Mouse (Mus musculus): ENCODE measurements around the gene Gm27021. TPM values are rescaled to one million over a fixed set of nuclear protein-coding genes. Genes with fewer than 3 reads are reported as not detected.
A peak's percentile ranks its signal among the peaks of the same experiment; 100 is the strongest.

Gm27021 gene
- polyA plus RNA-seq, 1 experiment from 2014 or later, result 5.2 TPM

DNA sequence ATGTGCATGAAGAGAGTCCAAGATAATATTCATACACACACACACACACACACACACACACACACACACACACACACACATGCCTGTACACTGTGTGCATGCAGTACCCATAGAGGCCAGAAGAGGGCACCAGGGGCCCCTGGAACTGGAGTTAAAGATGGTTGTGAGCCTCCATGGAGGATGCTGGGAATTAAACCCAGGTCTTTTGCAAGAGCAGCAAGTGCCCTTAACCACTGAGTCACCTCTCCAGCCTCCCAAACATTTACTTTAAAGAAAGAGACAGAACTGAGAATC, 30.0 kb upstream of the Gm27021 start:
- H3K27ac ChIP-seq, result no peak overlapping the region
- no peak overlapping the region for H3K4me3 ChIP-seq
- no peak for ATAC-seq (ENCODE audit: low FRiP score)
- H3K36me3 ChIP-seq, result no peaks in the 10 kb centered on the region
- 0 out of 2 replicates have a peak, but pooled peaks cover 2% of the 10 kb centered on the region for H3K27me3 ChIP-seq
- H3K4me2 ChIP-seq, result no peak overlapping the region
- no peak overlapping the region for H3K9ac ChIP-seq
- H3K9me3 ChIP-seq, result no peaks in the 10 kb centered on the region
- H3K4me1 ChIP-seq (replicated peaks), result peaks cover 11% of the 10 kb centered on the region

DNA sequence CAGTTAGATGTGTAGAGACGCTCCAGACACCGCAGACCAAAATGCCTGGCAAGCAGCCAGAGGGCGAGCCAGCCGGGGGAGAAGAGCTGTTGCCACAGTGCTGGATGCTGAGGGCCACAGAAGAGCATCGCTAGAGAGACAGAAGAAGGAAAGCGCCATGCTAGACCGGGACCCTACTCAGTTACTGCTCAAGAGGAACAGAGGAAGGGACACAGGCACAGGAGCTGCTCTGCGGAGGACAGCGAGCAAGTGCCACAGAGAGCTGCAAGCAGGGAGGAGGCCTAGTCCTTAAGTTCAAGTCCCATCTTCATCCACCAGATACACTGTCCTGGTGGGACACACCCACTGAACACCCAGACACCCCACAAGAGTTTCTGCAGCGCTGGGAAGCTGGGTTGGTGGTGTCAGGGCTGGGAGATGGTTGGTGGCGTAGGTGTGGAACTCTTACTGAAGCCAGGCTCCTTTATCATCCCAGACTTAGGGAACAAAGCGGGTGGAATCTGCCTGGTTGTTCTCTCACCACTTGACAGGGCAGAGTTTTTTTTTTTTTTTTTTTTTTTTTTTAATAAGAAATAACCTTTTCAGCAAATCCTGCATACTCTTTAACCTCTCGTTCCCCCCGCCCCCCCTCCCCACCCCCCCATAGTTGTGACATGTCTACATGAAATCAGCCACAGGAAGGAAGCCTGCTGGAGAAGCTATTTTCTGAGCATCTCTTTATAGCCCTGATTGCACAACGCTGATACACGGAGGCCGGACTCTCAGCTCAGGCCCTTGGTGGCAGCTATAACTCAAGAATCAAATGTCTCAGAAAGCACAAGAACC, 29.5 kb upstream of the Gm27021 start:
- Histone ChIP-seq H3K4me1 (replicated peaks) (peaks cover 11% of the 10 kb centered on the region), H3K9ac (no peak overlapping the region), H3K36me3 (no peaks in the 10 kb centered on the region), H3K9me3 (no peaks in the 10 kb centered on the region), H3K27me3 (no peaks in the 10 kb centered on the region), H3K27ac (0 out of 2 replicates have a peak overlapping the region, but pooled peaks have one; percentile 19), H3K4me3 (no peak overlapping the region), H3K4me2 (no peak overlapping the region)
- 76% methylated on average over 17 of the region's 17 CpGs for WGBS
- ATAC-seq (ENCODE audit: low FRiP score), result no peak

DNA sequence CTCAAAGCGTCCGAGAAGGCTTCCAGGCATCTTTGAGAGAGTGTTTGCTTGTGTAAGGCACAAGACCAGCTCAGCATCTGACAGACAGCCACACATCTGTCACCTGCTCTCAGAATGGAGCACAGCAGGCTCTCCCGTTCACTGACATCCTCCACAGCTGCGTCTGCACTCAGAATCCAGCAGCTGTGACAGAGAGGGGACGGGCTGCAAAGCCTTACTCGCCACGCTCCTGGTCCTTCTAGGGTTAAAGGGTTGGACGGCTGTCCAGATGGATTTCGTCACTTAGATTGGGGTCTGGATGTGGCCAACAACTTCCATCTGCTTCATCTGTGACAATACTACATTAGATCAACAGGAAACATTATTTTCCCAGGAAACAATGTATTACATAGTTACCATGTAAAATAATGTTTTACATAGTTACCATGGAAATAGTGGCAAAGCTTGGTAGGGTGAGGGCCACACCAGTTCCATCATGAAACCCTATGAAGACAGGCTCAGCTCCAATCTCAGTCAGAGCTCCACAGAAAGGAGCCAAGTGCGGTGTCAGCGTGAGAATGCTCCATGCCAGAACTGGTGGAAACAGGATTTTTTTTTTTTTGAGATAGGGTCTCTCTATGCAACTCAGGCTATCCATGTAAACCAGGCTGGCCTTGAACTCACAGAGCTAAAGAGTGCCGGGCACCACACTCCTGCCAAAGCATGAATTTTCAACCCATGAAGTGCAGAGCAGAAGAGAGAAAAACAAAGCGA, 28.7 kb upstream of the Gm27021 start:
- Histone ChIP-seq H3K9me3 (no peaks in the 10 kb centered on the region), H3K27ac (0 out of 2 replicates have a peak overlapping the region, but pooled peaks have one; percentile 19), H3K4me2 (no peak overlapping the region), H3K9ac (no peak overlapping the region), H3K4me1 (replicated peaks) (peaks cover 11% of the 10 kb centered on the region), H3K4me3 (no peak overlapping the region), H3K36me3 (no peaks in the 10 kb centered on the region), H3K27me3 (no peaks in the 10 kb centered on the region)
- no peak for ATAC-seq (ENCODE audit: low FRiP score)
- WGBS, result 55% methylated on average over 13 of the region's 13 CpGs

DNA sequence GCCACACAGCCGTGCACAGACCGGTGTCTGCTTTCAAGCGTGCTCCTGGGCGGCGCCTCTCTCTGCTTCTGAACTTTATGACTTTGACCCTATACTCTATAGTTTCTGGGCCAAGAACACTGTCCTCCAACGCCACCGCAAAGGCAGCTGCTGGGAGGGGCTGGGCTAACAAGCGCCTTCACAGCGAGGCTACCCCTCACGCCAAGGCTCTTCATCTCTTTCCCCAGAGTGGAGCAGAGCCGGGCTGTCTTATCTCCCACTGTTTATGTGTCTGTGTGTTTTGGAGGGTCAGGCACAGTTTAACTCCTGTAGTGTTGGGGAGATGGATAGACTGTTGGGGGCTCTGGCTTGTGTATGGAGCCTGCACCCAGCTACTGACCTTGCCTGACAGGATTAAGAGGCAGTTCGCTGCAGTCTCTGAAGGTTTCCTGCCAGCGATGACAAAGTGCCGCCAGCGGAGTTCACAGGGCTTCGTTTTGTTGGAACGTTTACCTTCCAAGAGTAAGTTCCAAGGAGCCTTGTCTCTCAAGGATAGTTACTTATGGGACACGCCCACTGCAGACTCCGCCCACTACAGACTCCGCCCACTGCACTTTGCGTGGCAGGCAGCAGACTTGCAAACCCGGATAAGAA, 26.1 kb upstream of the Gm27021 start:
- no peak for ATAC-seq (ENCODE audit: low FRiP score)
- no peak overlapping the region for H3K4me2 ChIP-seq
- 0 out of 2 replicates have a peak, but pooled peaks cover under 1% of the 10 kb centered on the region for H3K27me3 ChIP-seq
- H3K4me3 ChIP-seq, result no peak overlapping the region
- H3K9ac ChIP-seq, result no peak overlapping the region
- no peak overlapping the region for H3K27ac ChIP-seq
- no peaks in the 10 kb centered on the region for H3K36me3 ChIP-seq
- WGBS, result 57% methylated on average over 22 of the region's 22 CpGs
- H3K4me1 ChIP-seq (replicated peaks), result peaks cover 11% of the 10 kb centered on the region
- no peaks in the 10 kb centered on the region for H3K9me3 ChIP-seq

DNA sequence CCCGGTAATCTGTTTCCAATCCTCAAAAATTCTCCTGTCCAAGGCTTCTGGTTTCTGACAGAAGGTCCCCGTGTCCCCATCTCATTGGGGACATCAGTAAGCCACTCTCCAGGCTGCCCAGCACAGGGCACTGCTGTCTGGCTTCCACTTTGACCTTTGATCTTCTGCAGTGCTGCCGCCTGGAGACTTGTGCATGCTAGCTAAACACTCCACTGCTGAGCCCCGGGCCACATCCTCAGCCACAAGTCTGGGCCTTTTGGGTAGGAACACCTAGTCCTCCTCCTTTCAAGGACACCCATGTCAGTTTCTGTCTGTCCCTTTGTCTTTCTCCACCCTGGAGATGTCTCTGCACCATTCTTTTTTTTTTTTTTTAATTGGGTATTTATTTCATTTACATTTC, 25.1 kb upstream of the Gm27021 start:
- no peak for ATAC-seq (ENCODE audit: low FRiP score)
- H3K4me1 ChIP-seq (replicated peaks), result peaks cover 11% of the 10 kb centered on the region
- 75% methylated on average over 4 of the region's 4 CpGs for WGBS

DNA sequence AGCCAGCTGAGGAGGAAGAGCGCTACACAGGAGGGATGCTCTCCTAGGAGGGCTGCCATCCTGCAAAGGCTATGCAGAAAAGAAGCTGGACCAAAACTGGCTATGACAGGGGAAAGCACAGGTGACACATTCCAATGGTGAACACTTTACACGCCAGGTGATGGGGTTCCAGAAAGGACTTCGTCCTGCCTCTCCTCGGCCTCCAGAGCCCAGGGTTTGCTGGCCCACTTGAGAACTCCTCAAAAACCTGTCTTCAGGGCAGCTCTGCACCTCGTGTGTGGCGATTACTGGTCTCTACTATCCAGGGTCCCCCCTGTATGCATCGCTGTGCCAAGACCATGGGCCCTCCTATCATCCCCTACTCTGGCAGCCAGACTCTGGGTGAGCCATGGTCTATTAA, 20.6 kb upstream of the Gm27021 start:
- 91% methylated on average over 7 of the region's 7 CpGs for WGBS

More for the DNA sequence above, 25.1 kb upstream of the Gm27021 start:
- Histone ChIP-seq H3K9ac (no peak overlapping the region), H3K27me3 (0 out of 2 replicates have a peak, but pooled peaks cover 8% of the 10 kb centered on the region), H3K27ac (no peak overlapping the region), H3K4me2 (no peak overlapping the region), H3K9me3 (no peaks in the 10 kb centered on the region), H3K4me3 (no peak overlapping the region), H3K36me3 (no peaks in the 10 kb centered on the region)

DNA sequence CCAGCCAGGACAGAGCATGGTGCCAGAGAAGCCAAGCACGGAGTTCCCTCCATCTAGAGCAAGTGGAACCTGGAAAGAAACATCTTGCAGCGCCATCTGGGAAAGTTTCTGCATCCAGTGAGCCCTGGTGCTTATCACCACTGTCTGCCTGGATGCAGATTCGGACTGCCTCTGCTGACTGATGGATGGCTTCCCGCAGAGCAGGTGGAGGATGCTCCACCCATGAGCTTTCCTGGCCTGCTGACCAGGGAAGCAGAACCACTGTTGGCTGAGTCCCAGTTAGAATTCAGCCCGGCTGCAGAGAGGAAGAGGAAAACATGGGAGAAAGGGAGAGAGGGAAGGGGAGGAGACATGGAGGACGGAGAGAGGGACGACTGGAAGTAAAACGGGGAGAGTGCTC, 19.9 kb upstream of the Gm27021 start:
- H3K9ac ChIP-seq, result no peak overlapping the region
- H3K36me3 ChIP-seq, result no peaks in the 10 kb centered on the region
- H3K4me1 ChIP-seq (replicated peaks), result 0 out of 2 replicates have a peak, but pooled peaks cover 8% of the 10 kb centered on the region
- no peak overlapping the region for H3K27ac ChIP-seq
- 0 out of 2 replicates have a peak, but pooled peaks cover 8% of the 10 kb centered on the region for H3K27me3 ChIP-seq
- ATAC-seq (ENCODE audit: low FRiP score), result no peak
- 69% methylated on average over 8 of the region's 8 CpGs for WGBS
- H3K9me3 ChIP-seq, result no peaks in the 10 kb centered on the region
- no peak overlapping the region for H3K4me3 ChIP-seq
- H3K4me2 ChIP-seq, result no peak overlapping the region

More for the DNA sequence above, 20.6 kb upstream of the Gm27021 start:
- no peaks in the 10 kb centered on the region for H3K9me3 ChIP-seq
- no peak overlapping the region for H3K4me2 ChIP-seq
- H3K36me3 ChIP-seq, result no peaks in the 10 kb centered on the region
- H3K4me1 ChIP-seq (replicated peaks), result 0 out of 2 replicates have a peak, but pooled peaks cover 8% of the 10 kb centered on the region
- ATAC-seq (ENCODE audit: low FRiP score), result no peak
- no peak overlapping the region for H3K4me3 ChIP-seq
- H3K27me3 ChIP-seq, result 0 out of 2 replicates have a peak, but pooled peaks cover 8% of the 10 kb centered on the region
- H3K9ac ChIP-seq, result no peak overlapping the region
- no peak overlapping the region for H3K27ac ChIP-seq

DNA sequence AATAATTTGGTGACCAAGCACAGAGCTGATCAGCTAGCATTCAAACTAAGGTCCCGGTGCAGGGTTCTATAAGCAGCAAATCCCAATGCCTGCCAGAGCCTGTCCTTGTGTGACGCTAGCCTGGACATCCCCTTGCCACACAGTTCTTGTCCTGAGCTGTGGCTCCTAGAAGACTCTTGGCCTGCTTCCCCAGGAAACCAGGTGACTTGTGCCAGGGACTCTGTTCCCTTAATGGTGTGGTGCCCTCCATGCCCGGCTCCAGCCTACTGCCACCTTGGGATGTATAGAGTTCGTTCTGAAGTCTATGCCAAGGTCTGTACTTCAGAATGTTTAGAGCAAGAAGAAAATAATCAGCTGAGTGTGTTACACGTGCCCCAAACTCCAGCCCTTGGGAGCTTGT, 18.7 kb upstream of the Gm27021 start:
- Histone ChIP-seq H3K9ac (no peak overlapping the region), H3K27me3 (0 out of 2 replicates have a peak, but pooled peaks cover 8% of the 10 kb centered on the region), H3K4me1 (replicated peaks) (0 out of 2 replicates have a peak, but pooled peaks cover 8% of the 10 kb centered on the region), H3K4me2 (no peak overlapping the region), H3K36me3 (no peaks in the 10 kb centered on the region), H3K27ac (no peak overlapping the region), H3K4me3 (no peak overlapping the region), H3K9me3 (no peaks in the 10 kb centered on the region)
- WGBS, result 89% methylated on average over 5 of the region's 5 CpGs
- no peak for ATAC-seq (ENCODE audit: low FRiP score)

DNA sequence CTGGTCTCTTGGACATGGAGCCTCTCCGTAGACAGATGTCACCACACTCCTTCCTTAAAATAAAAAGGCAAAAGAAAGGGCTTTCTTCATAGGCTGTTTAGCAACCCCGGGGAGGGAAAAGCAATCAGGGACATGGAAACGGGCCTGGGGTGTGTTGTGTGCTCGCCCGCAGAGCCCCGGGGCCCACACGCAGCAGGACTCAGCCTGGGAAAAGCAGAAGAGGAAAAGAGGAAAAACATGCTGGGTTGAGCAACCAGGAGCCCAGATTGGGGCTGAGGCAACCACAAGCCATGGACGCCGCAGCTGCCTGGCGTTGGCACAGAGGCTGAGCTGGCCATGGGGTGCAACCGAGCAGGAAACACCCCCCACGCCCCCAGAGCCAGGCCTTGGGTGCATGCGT, 18.2 kb upstream of the Gm27021 start:
- H3K4me1 ChIP-seq (replicated peaks), result 0 out of 2 replicates have a peak, but pooled peaks cover 8% of the 10 kb centered on the region
- H3K4me2 ChIP-seq, result no peak overlapping the region
- no peak overlapping the region for H3K4me3 ChIP-seq
- no peaks in the 10 kb centered on the region for H3K9me3 ChIP-seq
- H3K27ac ChIP-seq, result no peak overlapping the region
- H3K27me3 ChIP-seq, result 0 out of 2 replicates have a peak, but pooled peaks cover 10% of the 10 kb centered on the region
- H3K9ac ChIP-seq, result no peak overlapping the region
- WGBS, result 88% methylated on average over 13 of the region's 13 CpGs
- no peak for ATAC-seq (ENCODE audit: low FRiP score)
- H3K36me3 ChIP-seq, result no peaks in the 10 kb centered on the region

DNA sequence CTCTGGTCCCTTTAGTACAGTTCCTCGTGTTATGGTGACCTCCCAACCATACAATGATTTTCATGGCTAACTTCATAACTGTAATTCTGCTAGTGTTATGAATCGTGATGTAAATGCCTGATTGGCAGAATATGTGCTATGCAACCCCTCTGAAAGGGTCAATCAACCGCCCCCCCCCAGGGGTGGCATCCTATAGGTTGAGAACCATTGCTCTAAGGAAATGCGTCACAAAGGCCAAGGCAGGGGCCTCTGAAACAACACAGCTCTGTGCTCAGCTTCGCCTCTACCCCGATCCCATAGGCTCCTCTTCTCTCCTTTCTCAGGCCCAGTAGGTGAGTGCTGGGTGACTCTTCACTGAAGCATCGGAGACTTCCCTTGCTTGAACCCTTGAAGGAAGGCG, 17.7 kb upstream of the Gm27021 start:
- no peaks in the 10 kb centered on the region for H3K36me3 ChIP-seq
- H3K9ac ChIP-seq, result 0 out of 2 replicates have a peak overlapping the region, but pooled peaks have one; percentile 3
- H3K4me2 ChIP-seq, result no peak overlapping the region
- no peak overlapping the region for H3K27ac ChIP-seq
- no peak for ATAC-seq (ENCODE audit: low FRiP score)
- 81% methylated on average over 8 of the region's 8 CpGs for WGBS
- H3K27me3 ChIP-seq, result 0 out of 2 replicates have a peak, but pooled peaks cover 11% of the 10 kb centered on the region
- no peak overlapping the region for H3K4me3 ChIP-seq
- H3K4me1 ChIP-seq (replicated peaks), result 0 out of 2 replicates have a peak, but pooled peaks cover 8% of the 10 kb centered on the region
- H3K9me3 ChIP-seq, result no peaks in the 10 kb centered on the region

DNA sequence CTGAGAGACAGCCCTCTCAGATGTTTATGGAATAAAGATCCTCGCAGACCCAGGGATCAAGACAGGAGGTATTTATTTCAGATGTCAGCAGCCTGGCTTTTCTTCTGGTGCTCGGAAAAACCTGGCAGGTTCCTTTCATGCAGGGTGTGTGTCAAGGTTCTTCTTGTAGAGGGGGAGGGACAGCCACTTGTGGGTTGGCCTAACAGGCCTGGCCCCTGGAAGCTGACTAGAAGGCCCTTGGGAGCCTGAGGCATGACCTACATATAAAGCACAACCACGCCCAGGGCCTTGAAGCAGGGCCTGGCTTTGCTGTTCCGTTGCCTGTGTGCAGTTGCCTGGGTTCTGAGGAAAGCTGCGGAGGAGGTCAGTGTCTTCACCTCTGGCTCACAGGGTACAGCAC, 17.2 kb upstream of the Gm27021 start:
- H3K4me1 ChIP-seq (replicated peaks), result 0 out of 2 replicates have a peak, but pooled peaks cover 8% of the 10 kb centered on the region
- H3K27ac ChIP-seq, result no peak overlapping the region
- no peak for ATAC-seq (ENCODE audit: low FRiP score)
- H3K9ac ChIP-seq, result 0 out of 2 replicates have a peak overlapping the region, but pooled peaks have one; percentile 3
- H3K4me3 ChIP-seq, result no peak overlapping the region
- WGBS, result 77% methylated on average over 5 of the region's 5 CpGs
- H3K4me2 ChIP-seq, result no peak overlapping the region
- 0 out of 2 replicates have a peak, but pooled peaks cover 11% of the 10 kb centered on the region for H3K27me3 ChIP-seq
- H3K9me3 ChIP-seq, result no peaks in the 10 kb centered on the region
- H3K36me3 ChIP-seq, result no peaks in the 10 kb centered on the region

DNA sequence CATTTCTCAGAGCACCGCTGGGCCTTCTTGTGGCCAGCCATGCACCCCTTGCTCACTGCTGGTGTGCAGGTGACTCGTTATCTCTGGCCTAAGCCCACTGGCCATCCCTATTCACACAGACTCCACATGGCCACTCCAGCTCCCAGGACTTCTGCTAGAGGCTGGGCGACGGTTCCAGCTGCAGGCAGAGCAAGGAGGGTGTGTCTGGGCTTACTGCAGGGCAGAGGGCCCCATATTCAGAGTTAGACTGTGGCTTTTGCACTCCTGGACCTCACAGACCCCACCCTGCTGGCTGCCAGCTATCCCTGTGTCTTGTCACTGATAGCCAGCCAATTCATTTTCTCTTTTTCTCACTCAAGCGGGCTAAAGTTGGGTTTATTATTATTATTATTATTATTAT, 16.2 kb upstream of the Gm27021 start:
- no peak overlapping the region for H3K4me2 ChIP-seq
- H3K4me1 ChIP-seq (replicated peaks), result 0 out of 2 replicates have a peak, but pooled peaks cover 8% of the 10 kb centered on the region
- H3K36me3 ChIP-seq, result no peaks in the 10 kb centered on the region
- 0 out of 2 replicates have a peak, but pooled peaks cover 11% of the 10 kb centered on the region for H3K27me3 ChIP-seq
- ATAC-seq (ENCODE audit: low FRiP score), result no peak
- H3K4me3 ChIP-seq, result no peak overlapping the region
- H3K9ac ChIP-seq, result no peak overlapping the region
- no peak overlapping the region for H3K27ac ChIP-seq
- H3K9me3 ChIP-seq, result no peaks in the 10 kb centered on the region
- WGBS, result 70% methylated on average over 5 of the region's 5 CpGs
